Mouse (Mus musculus): ENCODE measurements around the gene 1190005I06Rik. TPM values are rescaled to one million over a fixed set of nuclear protein-coding genes. Genes with fewer than 3 reads are reported as not detected.
A peak's percentile ranks its signal among the peaks of the same experiment; 100 is the strongest.

The 1190005I06Rik gene
- polyA plus RNA-seq, 2 experiments, result 0.28 to 0.86 TPM

DNA sequence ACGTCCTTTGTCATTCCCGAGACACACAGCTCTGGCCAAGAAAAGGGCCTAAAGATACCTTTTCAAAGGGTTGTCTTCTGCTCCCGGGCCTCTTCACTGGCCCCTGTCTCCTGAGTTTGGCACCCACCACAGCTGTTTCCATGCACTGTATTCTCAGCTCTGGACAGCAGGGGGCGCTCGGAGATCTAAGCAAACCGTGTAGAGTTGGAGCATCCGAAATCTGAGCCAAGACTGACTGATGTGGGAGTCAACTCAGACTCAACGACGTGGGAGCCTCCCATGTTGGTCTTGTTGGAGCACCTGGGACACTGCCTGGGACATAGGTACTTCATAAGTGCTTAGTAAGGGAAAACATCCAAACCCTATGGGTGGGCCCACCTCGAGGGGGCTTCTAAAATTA is 31.0 kb upstream of the 1190005I06Rik start:
- peaks cover 6% of the 10 kb centered on the region for H3K36me3 ChIP-seq (replicated peaks; ENCODE audit: control insufficient read depth, insufficient read depth, low read depth)
- H3K9ac ChIP-seq (replicated peaks), result no peak overlapping the region
- no peaks in the 10 kb centered on the region for H3K27me3 ChIP-seq (ENCODE audit: control insufficient read depth, insufficient read depth, low read length)
- DNase-seq (ENCODE audit: low read depth in 3 of 3, low spot score in 3 of 3) (peak in 2 of 3 experiments; percentile 43 to 59), ATAC-seq (ENCODE audit: insufficient read depth) (0 out of 2 replicates have a peak, but pooled peaks have one; percentile 26)
- no peaks in the 10 kb centered on the region for H3K9me3 ChIP-seq (ENCODE audit: control insufficient read depth, low read length)
- TF ChIP-seq EP300 (IDR thresholded peaks at IDR 0.05; ENCODE audit: low read depth) (no peak), CTCF (IDR thresholded peaks at IDR 0.05; ENCODE audit: low read depth) (peak; percentile 96)
- no peak overlapping the region for H3K27ac ChIP-seq
- peaks cover 5 to 9% of the 10 kb centered on the region in 2 experiments for H3K4me1 ChIP-seq (replicated peaks; ENCODE audit: control insufficient read depth in 2 of 2, insufficient read depth in 2 of 2, low read length in 1 of 2)
- no peak overlapping the region for H3K4me3 ChIP-seq (ENCODE audit: insufficient read depth in 1 of 2, low read depth in 2 of 2, low read length in 2 of 2)
- H3K4me2 ChIP-seq (ENCODE audit: low read depth), result no peak overlapping the region
- WGBS (ENCODE audit: insufficient replicate concordance), result 13% methylated on average over 10 of the region's 10 CpGs

DNA sequence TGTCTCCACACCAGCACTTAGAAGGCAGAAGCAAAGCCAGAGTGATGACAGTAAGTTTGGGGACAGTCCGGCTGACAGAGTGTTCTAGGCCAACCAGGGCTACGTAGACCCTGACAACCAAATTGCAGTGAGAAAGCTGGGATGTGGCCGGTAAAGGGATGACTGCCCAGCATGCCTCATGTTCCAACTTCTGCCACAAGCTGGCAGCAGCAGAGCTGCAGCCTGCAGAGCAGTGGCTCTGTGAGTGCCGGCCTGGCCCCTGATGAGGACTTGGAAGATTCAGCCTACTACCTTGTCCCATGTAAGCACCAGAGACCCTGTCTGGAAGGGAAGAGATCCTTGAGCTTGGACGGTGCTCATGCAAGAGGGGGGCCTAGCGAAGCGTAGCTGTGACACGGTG is 28.3 kb upstream of the 1190005I06Rik start:
- whole genome bisulfite sequencing (ENCODE audit: insufficient replicate concordance), result 74% methylated on average over 8 of the region's 8 CpGs
- Histone ChIP-seq H3K9me3 (ENCODE audit: control insufficient read depth, low read length) (no peaks in the 10 kb centered on the region), H3K9ac (replicated peaks) (no peak overlapping the region), H3K27ac (no peak overlapping the region), H3K36me3 (replicated peaks; ENCODE audit: control insufficient read depth, insufficient read depth, low read depth) (peaks cover 31% of the 10 kb centered on the region), H3K4me3 (ENCODE audit: insufficient read depth in 1 of 2, low read depth in 2 of 2, low read length in 2 of 2) (no peak overlapping the region), H3K4me1 (replicated peaks; ENCODE audit: control insufficient read depth in 2 of 2, insufficient read depth in 2 of 2, low read length in 1 of 2) (peaks cover 5 to 9% of the 10 kb centered on the region in 2 experiments), H3K27me3 (ENCODE audit: control insufficient read depth, insufficient read depth, low read length) (no peaks in the 10 kb centered on the region), H3K4me2 (ENCODE audit: low read depth) (no peak overlapping the region)
- no peak for DNase-seq (ENCODE audit: low read depth in 3 of 3, low spot score in 3 of 3)
- no peak for ATAC-seq (ENCODE audit: insufficient read depth)
- TF ChIP-seq CTCF (IDR thresholded peaks at IDR 0.05; ENCODE audit: low read depth) (peak; percentile 24; the same call in 1 of the 2 replicates), EP300 (IDR thresholded peaks at IDR 0.05; ENCODE audit: low read depth) (no peak)

GRCm38 (mm10) chr8:120673298-120673697 is 25.9 kb upstream of the 1190005I06Rik start:
- Histone ChIP-seq H3K9me3 (ENCODE audit: control insufficient read depth, low read length) (no peaks in the 10 kb centered on the region), H3K4me2 (ENCODE audit: low read depth) (no peak overlapping the region), H3K27me3 (ENCODE audit: control insufficient read depth, insufficient read depth, low read length) (no peaks in the 10 kb centered on the region), H3K4me1 (replicated peaks; ENCODE audit: control insufficient read depth in 2 of 2, insufficient read depth in 2 of 2, low read length in 1 of 2) (peaks cover 0 to 3% of the 10 kb centered on the region in 2 experiments; a peak in 3 of 4 replicates), H3K4me3 (ENCODE audit: insufficient read depth in 1 of 2, low read depth in 2 of 2, low read length in 2 of 2) (no peak overlapping the region), H3K9ac (replicated peaks) (no peak overlapping the region), H3K27ac (no peak overlapping the region), H3K36me3 (replicated peaks; ENCODE audit: control insufficient read depth, insufficient read depth, low read depth) (peaks cover 39% of the 10 kb centered on the region)
- TF ChIP-seq EP300 (IDR thresholded peaks at IDR 0.05; ENCODE audit: low read depth), result no peak
- WGBS (ENCODE audit: insufficient replicate concordance), result 92% methylated on average over 7 of the region's 7 CpGs
- DNase-seq (ENCODE audit: low read depth in 3 of 3, low spot score in 3 of 3) (no peak), ATAC-seq (ENCODE audit: insufficient read depth) (no peak)

- Histone ChIP-seq H3K36me3 (replicated peaks; ENCODE audit: control insufficient read depth, insufficient read depth, low read depth) (peaks cover 39% of the 10 kb centered on the region), H3K9me3 (ENCODE audit: control insufficient read depth, low read length) (no peaks in the 10 kb centered on the region), H3K4me3 (ENCODE audit: insufficient read depth in 1 of 2, low read depth in 2 of 2, low read length in 2 of 2) (no peak overlapping the region), H3K4me2 (ENCODE audit: low read depth) (no peak overlapping the region), H3K27ac (no peak overlapping the region), H3K27me3 (ENCODE audit: control insufficient read depth, insufficient read depth, low read length) (no peaks in the 10 kb centered on the region), H3K9ac (replicated peaks) (no peak overlapping the region), H3K4me1 (replicated peaks; ENCODE audit: control insufficient read depth in 2 of 2, insufficient read depth in 2 of 2, low read length in 1 of 2) (peaks cover 0 to 3% of the 10 kb centered on the region in 2 experiments; a peak in 3 of 4 replicates)
- 87% methylated on average over 16 of the region's 16 CpGs for WGBS (ENCODE audit: insufficient replicate concordance)
- ATAC-seq (ENCODE audit: insufficient read depth) (no peak), DNase-seq (ENCODE audit: low read depth in 3 of 3, low spot score in 3 of 3) (no peak)
- TF ChIP-seq CTCF (IDR thresholded peaks at IDR 0.05; ENCODE audit: low read depth), result no peak
- no peak for TF ChIP-seq EP300 (IDR thresholded peaks at IDR 0.05; ENCODE audit: low read depth)
Measured at GRCm38 (mm10) chr8:120672626-120673229, 25.3 kb upstream of the 1190005I06Rik start.

DNA sequence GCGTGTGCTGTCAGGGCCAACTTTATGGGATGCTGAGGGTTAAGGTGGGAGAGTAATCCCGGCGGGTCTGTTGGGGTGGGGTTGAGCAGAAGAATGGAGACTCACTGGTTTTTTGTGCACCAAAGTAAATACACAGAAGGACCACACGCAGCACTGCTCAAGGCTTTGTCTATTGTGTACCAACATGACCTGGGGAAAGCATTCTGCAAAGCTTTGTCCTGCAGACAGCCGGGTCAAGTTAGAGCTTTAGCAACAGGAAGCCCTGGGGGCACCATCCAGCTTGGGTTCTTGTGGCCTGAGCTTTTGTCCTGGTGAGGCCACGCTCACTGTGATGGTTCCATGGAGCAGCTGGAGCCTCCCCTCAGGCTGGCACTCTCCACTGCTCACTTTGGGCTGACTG is 24.3 kb upstream of the 1190005I06Rik start:
- no peak for ATAC-seq (ENCODE audit: insufficient read depth)
- TF ChIP-seq CTCF (IDR thresholded peaks at IDR 0.05; ENCODE audit: low read depth) (no peak), EP300 (IDR thresholded peaks at IDR 0.05; ENCODE audit: low read depth) (no peak)
- no peak overlapping the region for H3K4me3 ChIP-seq (ENCODE audit: insufficient read depth in 1 of 2, low read depth in 2 of 2, low read length in 2 of 2)
- H3K36me3 ChIP-seq (replicated peaks; ENCODE audit: control insufficient read depth, insufficient read depth, low read depth), result peaks cover 39% of the 10 kb centered on the region
- no peak for DNase-seq (ENCODE audit: low read depth in 3 of 3, low spot score in 3 of 3)
- H3K4me2 ChIP-seq (ENCODE audit: low read depth), result no peak overlapping the region
- H3K9me3 ChIP-seq (ENCODE audit: control insufficient read depth, low read length), result no peaks in the 10 kb centered on the region
- H3K4me1 ChIP-seq (replicated peaks; ENCODE audit: control insufficient read depth in 2 of 2, insufficient read depth in 2 of 2, low read length in 1 of 2), result peaks cover 4 to 6% of the 10 kb centered on the region in 2 experiments
- WGBS (ENCODE audit: insufficient replicate concordance), result 70% methylated on average over 6 of the region's 6 CpGs
- H3K27ac ChIP-seq, result no peak overlapping the region
- no peaks in the 10 kb centered on the region for H3K27me3 ChIP-seq (ENCODE audit: control insufficient read depth, insufficient read depth, low read length)
- no peak overlapping the region for H3K9ac ChIP-seq (replicated peaks)

Data from liver, embryonic 14.5 days (tissue).